Mouse (Mus musculus): ENCODE measurements around the gene Cep97. TPM values are rescaled to one million over a fixed set of nuclear protein-coding genes. Genes with fewer than 3 reads are reported as not detected.

Gene Cep97
- polyA plus RNA-seq, 1 experiment from 2014 or later, result 9.3 TPM

DNA sequence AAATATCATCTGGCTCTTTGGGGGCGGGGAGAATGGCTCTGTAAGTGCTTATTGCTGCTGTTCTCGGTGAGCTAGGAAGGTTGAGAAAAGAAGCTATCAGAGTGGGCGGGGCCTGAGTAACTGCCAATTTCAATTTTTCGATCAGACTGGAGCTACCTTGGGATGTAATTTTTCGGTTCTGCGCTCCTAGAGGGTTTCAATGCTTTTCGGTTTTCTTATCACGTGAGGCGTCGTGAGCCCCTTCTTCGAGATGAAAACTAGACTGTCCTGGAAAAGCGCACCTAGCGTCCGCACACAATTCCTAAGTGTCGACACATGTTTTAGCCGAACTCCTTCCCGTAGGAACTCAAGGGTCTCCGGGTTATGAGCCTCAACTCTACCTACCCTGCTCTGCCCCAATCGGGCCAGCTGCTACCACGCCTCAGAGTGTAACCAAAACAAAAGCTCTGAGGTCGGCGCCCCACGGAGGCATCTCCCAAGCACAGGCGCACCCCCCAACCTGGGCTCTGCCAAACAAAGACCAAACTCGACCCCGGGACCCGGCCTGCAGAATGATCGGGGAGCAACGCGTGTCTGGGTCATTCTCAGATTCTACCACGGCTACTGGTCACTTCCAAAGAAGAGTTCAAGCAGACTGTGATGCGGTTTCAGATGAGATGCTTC is 843 bp downstream of the Cep97 start:
- peak overlapping the region; percentile 44; the same call in 1 of the 2 replicates for H3K27ac ChIP-seq (ENCODE audit: low read depth, low read length)
- peak overlapping the region; percentile 74 for H3K4me2 ChIP-seq
- no peaks in the 10 kb centered on the region for H3K4me1 ChIP-seq (replicated peaks; ENCODE audit: control insufficient read depth, insufficient read depth, low read length)
- ATAC-seq (replicated peaks; ENCODE audit: low FRiP score), result peak; percentile 47
- no peaks in the 10 kb centered on the region for H3K27me3 ChIP-seq (replicated peaks; ENCODE audit: control insufficient read depth, insufficient read depth, low read length)
- H3K9me3 ChIP-seq (ENCODE audit: control insufficient read depth, low read length), result no peaks in the 10 kb centered on the region
- WGBS, result under 1% methylated on average over 32 of the region's 32 CpGs
- peak; percentile 74 for DNase-seq (ENCODE audit: low spot score)
- H3K4me3 ChIP-seq (ENCODE audit: low read depth, low read length), result peak overlapping the region; percentile 73
- H3K9ac ChIP-seq (ENCODE audit: low read depth, low read length), result peak overlapping the region; percentile 65
- peaks cover 2% of the 10 kb centered on the region; the same call in 1 of the 2 replicates for H3K36me3 ChIP-seq (ENCODE audit: control insufficient read depth, insufficient read depth, low read length)

DNA sequence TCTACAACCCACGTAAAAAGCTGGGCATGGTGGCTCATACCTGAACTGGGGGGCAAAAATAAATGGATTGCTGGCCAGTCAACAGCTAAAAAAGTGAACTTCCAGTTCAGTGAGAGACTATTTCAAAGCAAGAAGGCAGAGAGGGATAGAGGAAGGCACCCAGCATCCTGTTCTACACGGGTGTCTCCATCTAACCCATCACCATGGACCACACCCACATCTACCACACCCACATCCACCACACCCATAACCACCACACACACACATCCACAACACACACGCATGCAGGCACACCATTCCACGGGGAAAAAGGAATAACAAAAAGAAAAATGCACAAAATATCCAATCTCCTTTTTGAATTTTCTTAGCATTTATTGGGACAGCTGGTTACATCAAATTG is 10.6 kb downstream of the Cep97 start:
- H3K27me3 ChIP-seq (replicated peaks; ENCODE audit: control insufficient read depth, insufficient read depth, low read length), result no peaks in the 10 kb centered on the region
- no peaks in the 10 kb centered on the region for H3K4me1 ChIP-seq (replicated peaks; ENCODE audit: control insufficient read depth, insufficient read depth, low read length)
- ATAC-seq (replicated peaks; ENCODE audit: low FRiP score), result no peak
- no peak overlapping the region for H3K4me2 ChIP-seq
- no peak overlapping the region for H3K9ac ChIP-seq (ENCODE audit: low read depth, low read length)
- DNase-seq (ENCODE audit: low spot score), result no peak
- no peaks in the 10 kb centered on the region for H3K9me3 ChIP-seq (ENCODE audit: control insufficient read depth, low read length)
- H3K36me3 ChIP-seq (ENCODE audit: control insufficient read depth, insufficient read depth, low read length), result 0 out of 2 replicates have a peak, but pooled peaks cover 3% of the 10 kb centered on the region
- 70% methylated on average over 4 of the region's 4 CpGs for WGBS
- H3K4me3 ChIP-seq (ENCODE audit: low read depth, low read length), result no peak overlapping the region
- no peak overlapping the region for H3K27ac ChIP-seq (ENCODE audit: low read depth, low read length)

DNA sequence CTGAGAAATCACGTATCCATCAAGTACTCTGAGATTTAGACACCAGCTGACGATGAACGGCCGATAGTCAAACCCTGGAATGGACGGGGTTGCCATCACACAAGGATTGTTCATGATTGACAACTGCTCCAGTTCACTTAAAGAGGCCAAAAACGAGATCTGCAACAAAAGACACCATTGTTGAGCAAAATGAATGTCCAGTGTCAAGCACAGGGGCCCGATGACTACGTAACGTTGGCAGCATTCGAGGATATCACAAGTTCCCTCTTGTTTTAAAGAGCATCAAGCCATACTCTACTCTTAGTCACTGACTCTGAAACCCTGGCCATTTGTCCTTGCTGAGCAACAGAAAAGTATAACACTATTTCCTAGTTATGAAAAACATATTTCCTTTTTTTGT is 12.6 kb downstream of the Cep97 start:
- H3K4me2 ChIP-seq, result no peak overlapping the region
- no peak overlapping the region for H3K27ac ChIP-seq (ENCODE audit: low read depth, low read length)
- 96% methylated on average over 10 of the region's 10 CpGs for WGBS
- H3K36me3 ChIP-seq (ENCODE audit: control insufficient read depth, insufficient read depth, low read length), result 0 out of 2 replicates have a peak, but pooled peaks cover 3% of the 10 kb centered on the region
- DNase-seq (ENCODE audit: low spot score) (no peak), ATAC-seq (replicated peaks; ENCODE audit: low FRiP score) (no peak)
- no peaks in the 10 kb centered on the region for H3K27me3 ChIP-seq (replicated peaks; ENCODE audit: control insufficient read depth, insufficient read depth, low read length)
- H3K9ac ChIP-seq (ENCODE audit: low read depth, low read length), result no peak overlapping the region
- no peak overlapping the region for H3K4me3 ChIP-seq (ENCODE audit: low read depth, low read length)
- H3K9me3 ChIP-seq (ENCODE audit: control insufficient read depth, low read length), result no peaks in the 10 kb centered on the region
- no peaks in the 10 kb centered on the region for H3K4me1 ChIP-seq (replicated peaks; ENCODE audit: control insufficient read depth, insufficient read depth, low read length)

DNA sequence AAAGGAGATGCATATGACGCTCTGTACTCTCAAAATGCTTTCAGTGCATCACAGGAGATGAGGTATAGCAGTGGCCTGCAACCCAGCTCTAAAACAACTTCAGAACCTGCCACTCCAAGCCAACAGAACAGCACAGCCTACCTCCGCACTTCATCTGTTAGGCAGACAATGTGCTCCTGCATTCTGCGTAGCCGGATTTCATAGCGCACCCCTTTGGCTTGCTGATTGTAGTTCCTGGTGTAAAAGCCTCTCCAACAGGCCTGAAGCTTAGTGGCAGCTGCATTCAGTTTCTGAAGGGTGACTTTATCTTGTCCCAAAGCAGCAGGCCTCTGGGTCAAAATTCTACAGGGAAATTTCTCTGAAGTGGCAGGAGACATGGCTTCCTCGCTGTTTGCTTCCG is 19.9 kb downstream of the Cep97 start:
- H3K36me3 ChIP-seq (ENCODE audit: control insufficient read depth, insufficient read depth, low read length), result peaks cover 9% of the 10 kb centered on the region; the same call in 1 of the 2 replicates
- H3K27me3 ChIP-seq (replicated peaks; ENCODE audit: control insufficient read depth, insufficient read depth, low read length), result no peaks in the 10 kb centered on the region
- no peak overlapping the region for H3K4me2 ChIP-seq
- no peak for ATAC-seq (replicated peaks; ENCODE audit: low FRiP score)
- no peaks in the 10 kb centered on the region for H3K9me3 ChIP-seq (ENCODE audit: control insufficient read depth, low read length)
- 96% methylated on average over 7 of the region's 7 CpGs for WGBS
- DNase-seq (ENCODE audit: low spot score), result no peak
- no peak overlapping the region for H3K27ac ChIP-seq (ENCODE audit: low read depth, low read length)
- H3K9ac ChIP-seq (ENCODE audit: low read depth, low read length), result no peak overlapping the region
- H3K4me3 ChIP-seq (ENCODE audit: low read depth, low read length), result no peak overlapping the region
- H3K4me1 ChIP-seq (replicated peaks; ENCODE audit: control insufficient read depth, insufficient read depth, low read length), result no peaks in the 10 kb centered on the region

DNA sequence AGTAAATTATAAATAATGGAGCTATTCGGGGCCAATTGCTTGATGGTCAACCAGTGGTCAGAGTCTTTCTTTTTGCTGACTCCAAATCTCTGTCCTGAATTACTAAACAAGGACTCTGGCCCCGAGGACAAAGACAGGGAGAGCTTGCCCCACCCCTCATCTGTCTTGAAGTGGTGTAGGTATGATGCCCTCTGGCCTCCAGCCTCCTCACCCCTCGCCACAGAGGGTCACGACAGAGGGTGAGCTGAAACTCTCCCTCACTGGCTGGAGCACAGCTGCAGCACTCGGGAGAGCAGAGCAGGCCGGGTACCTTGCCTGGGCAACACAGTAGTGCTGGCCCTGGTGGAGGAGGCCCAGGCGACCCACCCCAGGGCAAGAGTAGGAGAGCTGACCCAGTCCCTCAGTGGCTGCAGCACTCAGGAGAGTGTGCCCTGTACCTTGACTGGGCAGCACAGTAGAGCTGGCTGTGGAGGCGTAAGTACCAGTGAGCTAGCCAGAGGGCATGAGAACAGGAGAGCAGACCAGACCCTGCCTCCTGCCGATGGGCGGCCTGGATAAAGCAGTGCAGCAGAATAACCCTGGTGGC is 24.4 kb downstream of the Cep97 start:
- H3K9me3 ChIP-seq (ENCODE audit: control insufficient read depth, low read length), result no peaks in the 10 kb centered on the region
- ATAC-seq (replicated peaks; ENCODE audit: low FRiP score), result no peak
- no peak for DNase-seq (ENCODE audit: low spot score)
- H3K4me3 ChIP-seq (ENCODE audit: low read depth, low read length), result no peak overlapping the region
- no peaks in the 10 kb centered on the region for H3K4me1 ChIP-seq (replicated peaks; ENCODE audit: control insufficient read depth, insufficient read depth, low read length)
- 89% methylated on average over 10 of the region's 10 CpGs for WGBS
- H3K27me3 ChIP-seq (replicated peaks; ENCODE audit: control insufficient read depth, insufficient read depth, low read length), result no peaks in the 10 kb centered on the region
- no peak overlapping the region for H3K27ac ChIP-seq (ENCODE audit: low read depth, low read length)
- H3K9ac ChIP-seq (ENCODE audit: low read depth, low read length), result no peak overlapping the region
- no peak overlapping the region for H3K4me2 ChIP-seq
- H3K36me3 ChIP-seq (ENCODE audit: control insufficient read depth, insufficient read depth, low read length), result peaks cover 12% of the 10 kb centered on the region; the same call in 1 of the 2 replicates

DNA sequence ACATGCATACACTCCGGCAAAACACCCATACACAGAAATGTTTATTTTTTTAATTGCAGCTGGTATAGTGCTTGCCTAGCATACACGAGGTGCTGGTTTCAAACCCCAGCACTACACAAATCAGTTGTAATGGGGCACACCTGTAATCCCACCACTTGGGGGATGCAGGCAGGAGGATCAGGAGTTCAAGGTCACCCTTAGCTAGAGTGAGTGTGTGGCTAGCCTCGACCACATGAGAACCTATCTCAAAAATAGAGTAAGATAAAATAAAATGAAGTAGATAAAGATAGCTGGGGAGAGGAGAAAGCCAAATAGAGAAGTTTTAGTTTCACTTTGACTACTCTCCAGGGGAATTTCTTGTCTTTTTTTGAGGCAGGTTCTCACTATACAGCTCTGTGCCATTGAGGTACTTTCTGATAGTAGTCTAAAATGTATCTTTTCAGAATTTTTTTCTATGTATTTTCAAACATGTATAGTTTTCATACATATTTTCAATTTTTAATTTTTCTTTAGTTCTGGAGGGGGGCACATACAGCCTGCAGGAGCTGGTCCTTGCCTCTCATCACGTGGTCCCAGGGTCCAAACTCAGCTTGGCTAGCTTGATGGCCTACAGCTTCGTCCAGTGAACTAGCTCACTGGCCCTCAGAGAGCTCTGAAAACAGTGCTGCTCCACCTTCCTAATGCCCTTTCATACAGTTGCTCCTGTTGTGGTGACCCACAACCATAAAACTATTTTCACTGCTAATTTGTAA is 27.6 kb downstream of the Cep97 start:
- H3K27ac ChIP-seq (ENCODE audit: low read depth, low read length), result no peak overlapping the region
- no peaks in the 10 kb centered on the region for H3K27me3 ChIP-seq (replicated peaks; ENCODE audit: control insufficient read depth, insufficient read depth, low read length)
- no peak overlapping the region for H3K4me2 ChIP-seq
- H3K36me3 ChIP-seq (ENCODE audit: control insufficient read depth, insufficient read depth, low read length), result peaks cover 9% of the 10 kb centered on the region; the same call in 1 of the 2 replicates
- H3K9me3 ChIP-seq (ENCODE audit: control insufficient read depth, low read length), result no peaks in the 10 kb centered on the region
- H3K4me1 ChIP-seq (replicated peaks; ENCODE audit: control insufficient read depth, insufficient read depth, low read length), result no peaks in the 10 kb centered on the region
- H3K9ac ChIP-seq (ENCODE audit: low read depth, low read length), result no peak overlapping the region
- DNase-seq (ENCODE audit: low spot score) (no peak), ATAC-seq (replicated peaks; ENCODE audit: low FRiP score) (no peak)
- WGBS, result 82% methylated on average over 5 of the region's 5 CpGs
- no peak overlapping the region for H3K4me3 ChIP-seq (ENCODE audit: low read depth, low read length)

DNA sequence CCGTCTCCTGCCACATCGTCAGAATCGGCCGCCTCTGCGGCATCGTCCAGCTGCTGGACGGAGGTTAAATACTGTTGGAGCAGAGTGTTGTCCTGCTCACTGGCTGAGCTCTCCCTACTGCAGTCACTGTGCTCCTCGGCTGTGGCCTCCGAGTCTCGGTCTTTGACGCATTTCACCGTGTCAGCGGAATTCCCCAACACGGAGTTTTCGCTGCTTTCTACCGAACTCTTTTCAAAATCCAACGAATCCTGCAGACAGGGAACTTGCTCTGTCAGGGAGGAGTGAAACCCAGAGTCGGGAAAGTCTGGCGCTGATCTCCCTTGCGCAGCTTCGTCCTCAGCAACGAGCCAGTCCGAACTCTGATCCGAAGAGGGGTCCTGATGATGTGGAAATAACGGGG is 29.3 kb downstream of the Cep97 start:
- Histone ChIP-seq H3K4me3 (ENCODE audit: low read depth, low read length) (no peak overlapping the region), H3K36me3 (ENCODE audit: control insufficient read depth, insufficient read depth, low read length) (peaks cover 5% of the 10 kb centered on the region; the same call in 1 of the 2 replicates), H3K4me2 (no peak overlapping the region), H3K4me1 (replicated peaks; ENCODE audit: control insufficient read depth, insufficient read depth, low read length) (no peaks in the 10 kb centered on the region), H3K9ac (ENCODE audit: low read depth, low read length) (no peak overlapping the region), H3K27me3 (replicated peaks; ENCODE audit: control insufficient read depth, insufficient read depth, low read length) (no peaks in the 10 kb centered on the region), H3K9me3 (ENCODE audit: control insufficient read depth, low read length) (no peaks in the 10 kb centered on the region), H3K27ac (ENCODE audit: low read depth, low read length) (no peak overlapping the region)
- ATAC-seq (replicated peaks; ENCODE audit: low FRiP score), result no peak
- WGBS, result 92% methylated on average over 25 of the region's 25 CpGs
- no peak for DNase-seq (ENCODE audit: low spot score)

DNA sequence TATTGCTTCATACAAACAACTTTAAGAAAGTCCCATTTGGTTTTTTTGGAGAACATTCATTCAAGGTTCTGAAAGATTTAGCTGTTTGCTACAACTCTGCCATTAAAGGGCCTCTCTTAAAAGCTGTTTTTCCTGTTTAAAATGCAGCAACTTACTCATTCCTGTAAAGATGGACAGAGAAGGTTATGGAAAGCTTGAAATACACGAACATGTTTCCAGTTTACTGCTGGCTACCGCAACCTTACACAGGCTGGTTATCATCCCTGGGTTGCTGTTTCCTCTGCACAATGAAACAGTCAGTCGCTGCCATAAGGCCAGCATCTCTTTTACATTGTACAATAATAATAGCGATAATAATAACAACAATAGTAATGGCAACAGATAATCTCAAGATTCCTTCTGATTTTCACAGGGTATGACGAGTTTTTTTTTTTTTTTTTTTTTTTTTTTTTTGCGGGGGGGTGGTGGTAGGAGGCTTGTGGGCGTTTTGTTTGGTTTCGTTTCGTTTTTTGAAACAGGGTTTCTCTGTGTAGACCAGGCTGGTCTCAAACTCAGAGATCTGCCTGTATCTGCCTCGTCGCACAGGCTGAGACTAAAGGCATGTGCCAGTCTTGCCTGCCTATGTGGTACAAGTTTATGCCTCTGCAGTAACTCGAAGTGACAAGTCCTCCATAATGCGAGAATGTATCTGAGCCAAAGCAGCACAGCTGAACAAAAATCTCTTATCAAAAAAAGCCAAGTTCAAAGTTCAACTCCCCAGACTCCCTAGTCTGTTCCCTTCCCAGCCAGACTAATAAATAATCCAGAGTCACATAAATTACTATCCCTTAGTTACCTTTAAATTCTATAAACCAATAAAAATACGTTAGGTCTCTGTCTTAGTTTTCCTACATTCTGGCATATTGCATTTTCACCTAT is 32.6 kb downstream of the Cep97 start:
- Histone ChIP-seq H3K27ac (ENCODE audit: low read depth, low read length) (no peak overlapping the region), H3K4me3 (ENCODE audit: low read depth, low read length) (no peak overlapping the region), H3K9me3 (ENCODE audit: control insufficient read depth, low read length) (no peaks in the 10 kb centered on the region), H3K36me3 (ENCODE audit: control insufficient read depth, insufficient read depth, low read length) (no peaks in the 10 kb centered on the region; the same call in 1 of the 2 replicates), H3K27me3 (replicated peaks; ENCODE audit: control insufficient read depth, insufficient read depth, low read length) (no peaks in the 10 kb centered on the region), H3K4me1 (replicated peaks; ENCODE audit: control insufficient read depth, insufficient read depth, low read length) (no peaks in the 10 kb centered on the region), H3K4me2 (no peak overlapping the region), H3K9ac (ENCODE audit: low read depth, low read length) (no peak overlapping the region)
- DNase-seq (ENCODE audit: low spot score) (no peak), ATAC-seq (replicated peaks; ENCODE audit: low FRiP score) (no peak)
- WGBS, result 88% methylated on average over 14 of the region's 14 CpGs

Measured in liver, embryonic 11.5 days (tissue).